Mouse (Mus musculus) G1E-ER4 (cell line): ENCODE measurements around the gene Celf2. TPM values are rescaled to one million over a fixed set of nuclear protein-coding genes. Genes with fewer than 3 reads are reported as not detected.

Experiments used
- GATA1 ChIP-seq: IDR thresholded peaks from one replicate; pipeline ENCODE4 v1.8.0; 2012; ENCODE audit warnings: low read length, inconsistent platforms
- polyA plus RNA-seq: library from polyadenylated mRNA; stranded (reverse); fragments of >175 nt; gene quantifications from 2 replicates; pipeline ENCODE4 v1.2.3, GENCODE M21; 2012

Gene Celf2
- polyA plus RNA-seq, 1 experiment: 0.32 TPM

DNA sequence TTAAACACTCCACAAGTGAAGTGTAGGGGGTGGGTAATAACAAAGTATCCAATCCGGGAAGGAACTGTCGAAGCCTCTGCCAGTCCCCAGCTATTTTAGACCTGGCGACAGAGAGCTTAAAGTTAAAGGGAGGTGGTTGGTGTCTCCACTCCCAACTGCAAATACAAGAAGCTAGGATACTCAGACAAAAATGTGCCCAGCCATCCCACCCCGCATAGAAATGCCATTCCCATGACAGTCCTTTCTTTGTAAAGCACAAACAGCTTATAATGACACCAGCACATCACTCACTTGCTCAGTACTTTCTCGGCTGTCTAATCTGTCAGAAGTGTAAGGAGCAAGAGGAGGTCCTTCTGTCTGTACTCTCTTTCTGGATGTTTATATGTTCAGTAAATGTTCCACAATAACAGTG, 518.3 kb downstream of the Celf2 start:
- no peak for TF ChIP-seq GATA1

DNA sequence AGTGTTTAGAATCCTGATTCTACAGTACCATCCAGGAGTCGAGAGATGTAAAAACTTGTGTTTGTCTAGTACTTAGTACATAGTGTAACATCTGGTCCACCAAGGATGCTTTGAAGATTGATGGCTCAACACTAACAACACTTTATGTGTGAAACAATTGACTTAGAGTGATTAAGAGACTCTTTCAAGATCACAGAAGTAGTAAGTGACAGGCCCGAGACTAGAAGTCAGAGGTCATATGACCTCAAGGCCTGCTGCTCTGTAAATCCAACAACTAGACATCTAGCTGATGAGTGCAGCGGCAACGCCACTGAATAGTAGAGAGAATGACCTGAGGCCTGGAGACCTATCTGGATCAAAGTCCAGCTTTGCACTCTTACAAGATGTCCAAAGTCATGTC, 523.7 kb downstream of the Celf2 start:
- no peak for TF ChIP-seq GATA1

DNA sequence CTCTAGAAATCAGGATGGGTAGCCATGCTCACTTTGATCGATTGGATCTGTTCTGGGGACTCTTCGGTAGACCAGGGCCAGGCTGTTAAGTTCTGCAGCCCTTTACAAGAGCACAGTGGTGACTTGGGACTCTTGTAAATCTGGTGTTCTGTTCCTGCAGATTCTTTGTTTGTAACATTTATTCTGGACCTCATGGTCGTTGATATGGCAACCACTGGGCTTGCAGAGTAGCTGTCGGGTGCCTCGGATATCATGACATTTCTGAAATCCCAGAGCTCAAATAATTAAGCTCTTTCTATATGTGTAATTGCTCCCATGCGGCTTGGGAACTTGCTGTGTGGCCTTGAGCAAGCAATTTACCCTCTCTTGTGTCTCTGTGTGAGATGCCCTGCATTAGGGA, 525.5 kb downstream of the Celf2 start:
- no peak for TF ChIP-seq GATA1

DNA sequence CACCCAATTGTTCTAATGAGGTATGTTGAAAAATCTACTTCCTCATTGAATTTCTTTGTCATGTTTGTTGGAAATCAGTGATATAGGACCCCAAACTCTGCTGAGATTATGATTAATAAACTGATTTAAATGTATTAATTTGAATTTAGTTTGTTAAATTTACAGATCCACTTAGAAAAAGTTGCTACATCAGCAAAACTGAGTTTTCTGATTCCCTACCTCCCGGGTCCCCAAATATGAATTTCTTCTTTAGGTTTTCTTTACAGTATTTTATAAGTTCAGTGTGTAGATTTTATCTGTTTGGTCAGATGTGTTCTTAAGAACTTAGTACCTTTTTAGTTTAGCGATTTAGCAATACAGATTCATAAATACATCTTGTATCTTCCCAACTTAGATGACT, 533.1 kb downstream of the Celf2 start:
- TF ChIP-seq GATA1: no peak

DNA sequence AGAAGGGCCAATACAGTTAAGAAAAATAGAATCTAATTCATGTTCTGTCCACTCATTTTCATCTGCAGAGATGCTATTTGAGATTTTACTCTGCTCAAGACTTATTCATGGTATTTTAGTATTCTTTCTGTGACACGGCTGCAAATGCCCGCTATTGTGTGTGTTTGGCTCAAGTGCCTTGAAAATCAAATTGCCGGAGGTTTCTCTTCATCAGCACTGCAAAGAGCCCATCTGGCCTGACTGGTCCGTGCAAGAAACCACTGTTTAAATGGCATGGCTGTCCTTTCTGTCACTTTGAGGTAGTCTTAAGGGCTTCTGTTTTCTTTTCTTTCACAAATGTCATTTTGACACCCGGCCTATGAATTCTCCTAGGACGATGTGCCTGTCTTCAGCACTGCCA, 540.1 kb downstream of the Celf2 start:
- no peak for TF ChIP-seq GATA1

DNA sequence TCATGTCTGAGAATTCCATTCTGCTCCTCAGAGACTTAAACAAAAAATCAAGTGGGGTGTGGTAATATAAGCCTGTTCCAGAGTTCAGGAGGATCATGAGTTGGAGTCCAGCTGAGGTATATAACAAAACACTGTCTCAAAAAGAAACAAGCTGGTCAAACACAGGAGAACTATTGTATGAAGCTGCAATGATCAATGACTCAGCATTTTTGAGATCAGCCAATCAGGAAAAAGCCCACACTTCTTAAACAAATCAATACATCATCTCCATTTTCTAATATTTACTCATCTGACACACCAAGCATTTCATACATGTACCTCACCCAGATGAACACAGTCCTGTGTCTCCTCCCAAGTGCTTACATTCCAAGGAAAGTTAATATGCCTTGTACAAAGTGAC, 544.1 kb downstream of the Celf2 start:
- TF ChIP-seq GATA1: no peak

DNA sequence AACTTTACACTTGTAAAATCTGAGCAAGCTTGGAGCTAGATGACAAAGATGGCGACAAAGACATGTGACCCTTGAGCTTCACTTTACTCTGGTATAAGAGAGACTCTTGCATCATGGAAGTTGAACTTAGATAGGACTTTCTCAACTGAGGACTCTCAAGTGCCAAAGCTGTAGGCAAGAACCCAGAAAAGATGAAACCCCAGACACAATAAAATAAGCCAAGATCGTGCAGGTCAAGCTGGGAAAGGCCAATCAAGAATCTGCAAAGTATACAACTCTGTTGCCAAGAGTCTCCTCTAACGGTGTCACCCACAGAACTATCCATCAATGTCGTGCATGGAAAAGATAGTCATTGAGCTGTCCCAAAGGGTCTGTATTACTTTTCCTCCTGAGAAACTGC, 558.7 kb downstream of the Celf2 start:
- no peak for TF ChIP-seq GATA1

DNA sequence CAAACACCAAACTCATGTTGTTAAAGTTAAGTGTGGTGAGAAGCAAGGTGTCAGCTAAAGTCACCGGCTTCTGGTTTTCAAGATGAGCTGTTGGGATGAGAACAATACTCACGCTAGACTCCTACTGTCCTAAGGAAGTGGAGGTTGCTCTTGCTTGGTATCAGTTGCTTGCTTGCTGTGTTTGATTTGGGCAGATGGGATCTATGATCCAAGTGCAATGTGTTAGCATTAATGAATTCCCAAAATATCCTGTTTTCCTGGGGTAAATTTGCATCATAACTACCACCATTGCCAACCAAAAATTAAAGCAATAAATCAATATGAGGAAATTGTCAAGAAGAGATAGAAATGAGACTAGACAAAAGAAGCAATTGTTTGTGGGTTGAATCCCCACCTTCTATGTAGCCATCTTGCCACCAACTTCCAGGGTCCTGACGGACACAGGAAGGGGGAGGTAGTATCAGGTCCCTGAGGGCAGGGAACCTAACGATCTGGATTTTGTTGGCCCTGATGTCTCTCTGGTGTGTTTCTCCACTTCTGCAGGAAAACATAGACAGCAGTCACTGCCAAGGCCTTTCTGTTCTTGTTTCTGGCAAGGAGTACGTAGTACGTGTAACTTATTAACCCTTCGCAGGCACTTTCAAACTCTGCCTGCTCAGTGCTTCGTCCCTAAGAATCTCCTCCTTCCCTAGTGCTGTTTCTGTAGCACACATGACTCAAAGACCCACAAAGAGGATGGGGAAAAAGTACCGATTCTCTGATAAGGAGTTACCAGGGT, 563.5 kb downstream of the Celf2 start:
- TF ChIP-seq GATA1: no peak

DNA sequence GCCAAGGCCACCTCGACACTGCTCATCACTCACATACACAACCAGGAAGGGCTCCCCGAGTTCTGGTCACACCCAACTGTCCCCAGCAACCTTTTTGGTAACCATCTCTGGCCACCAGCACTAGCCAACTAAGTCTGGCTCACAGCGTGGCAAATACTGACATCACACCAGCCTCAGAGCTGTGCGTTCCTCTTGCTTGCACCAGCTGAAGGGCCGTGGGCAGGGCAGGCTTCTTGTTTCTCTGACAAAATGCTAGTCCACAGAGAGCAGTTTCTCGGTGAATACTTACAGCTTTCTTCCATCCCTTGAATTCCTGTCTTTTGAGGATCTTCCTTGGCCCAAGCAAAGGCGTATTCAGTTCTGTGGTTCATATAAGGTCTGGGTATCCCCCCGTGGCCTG, 565.7 kb downstream of the Celf2 start:
- no peak for TF ChIP-seq GATA1

DNA sequence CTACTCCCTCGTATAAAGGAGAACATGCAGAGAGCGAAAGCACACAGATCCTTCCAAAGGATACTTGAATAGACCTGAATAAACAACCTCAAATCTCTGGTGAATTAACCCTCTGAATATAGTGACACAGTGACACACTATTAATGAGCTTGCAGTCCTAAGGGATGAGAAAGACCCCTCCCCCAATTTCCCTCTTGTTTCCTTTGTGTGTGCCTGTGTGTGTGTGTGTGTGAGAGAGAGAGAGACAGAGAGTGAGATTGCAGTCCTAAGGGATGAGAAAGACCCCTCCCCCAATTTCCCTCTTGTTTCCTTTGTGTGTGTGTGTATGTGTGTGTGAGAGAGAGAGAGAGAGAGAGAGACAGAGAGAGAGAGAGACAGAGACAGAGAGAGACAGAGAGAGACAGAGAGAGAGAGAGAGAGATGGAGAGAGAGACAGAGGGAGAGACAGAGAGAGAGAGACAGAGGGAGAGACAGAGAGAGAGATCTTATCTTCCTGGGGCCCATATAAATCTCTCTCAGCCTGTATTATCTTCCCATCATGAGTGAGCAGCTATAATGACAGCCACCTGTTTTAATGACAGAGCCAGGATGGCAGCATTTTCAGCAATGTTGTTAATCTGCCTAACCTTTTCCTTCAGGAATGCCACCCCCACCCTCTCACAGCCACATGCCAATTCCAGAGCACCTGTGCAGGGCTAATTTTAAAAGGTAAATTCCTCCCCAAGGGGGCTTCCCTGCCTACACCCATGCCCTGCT, 566.5 kb downstream of the Celf2 start:
- no peak for TF ChIP-seq GATA1

DNA sequence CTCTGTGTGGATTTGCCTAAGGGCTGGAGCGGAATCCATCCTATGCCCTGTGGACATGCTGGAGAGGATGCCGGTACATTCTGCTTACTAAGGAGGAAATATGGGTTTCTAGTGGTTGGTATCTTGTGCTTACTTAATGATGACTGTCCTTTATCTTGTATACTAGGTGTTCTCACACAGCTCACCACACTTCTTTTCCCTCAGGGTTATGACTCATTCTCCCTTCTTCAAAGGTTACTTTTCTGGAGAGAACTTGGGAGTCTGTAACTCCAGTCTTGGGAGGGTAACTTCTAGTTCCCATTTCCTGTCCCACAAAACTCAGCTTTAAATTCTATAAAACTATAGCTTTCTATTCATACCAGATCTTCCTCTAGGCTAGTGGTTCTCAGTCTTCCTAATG, 570.2 kb downstream of the Celf2 start:
- TF ChIP-seq GATA1: no peak

DNA sequence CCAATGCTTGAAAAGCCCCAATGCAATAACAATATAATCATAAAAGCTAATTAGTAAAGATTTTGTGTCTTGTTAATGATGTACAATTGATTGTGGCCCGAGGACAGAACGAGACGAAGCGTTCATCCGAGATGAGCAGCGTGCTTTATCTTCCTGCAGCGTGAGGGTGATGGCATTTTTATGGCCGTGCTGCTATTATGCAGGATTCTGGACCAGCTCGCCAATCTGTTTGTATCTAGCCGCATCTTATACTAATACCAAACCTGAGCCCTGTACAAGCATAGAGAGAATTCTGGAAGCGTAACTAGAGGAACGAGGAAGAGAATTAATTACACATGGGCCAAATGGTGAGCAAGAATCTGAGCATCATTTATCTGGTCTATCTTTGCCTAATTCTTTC, 576.2 kb downstream of the Celf2 start:
- no peak for TF ChIP-seq GATA1

DNA sequence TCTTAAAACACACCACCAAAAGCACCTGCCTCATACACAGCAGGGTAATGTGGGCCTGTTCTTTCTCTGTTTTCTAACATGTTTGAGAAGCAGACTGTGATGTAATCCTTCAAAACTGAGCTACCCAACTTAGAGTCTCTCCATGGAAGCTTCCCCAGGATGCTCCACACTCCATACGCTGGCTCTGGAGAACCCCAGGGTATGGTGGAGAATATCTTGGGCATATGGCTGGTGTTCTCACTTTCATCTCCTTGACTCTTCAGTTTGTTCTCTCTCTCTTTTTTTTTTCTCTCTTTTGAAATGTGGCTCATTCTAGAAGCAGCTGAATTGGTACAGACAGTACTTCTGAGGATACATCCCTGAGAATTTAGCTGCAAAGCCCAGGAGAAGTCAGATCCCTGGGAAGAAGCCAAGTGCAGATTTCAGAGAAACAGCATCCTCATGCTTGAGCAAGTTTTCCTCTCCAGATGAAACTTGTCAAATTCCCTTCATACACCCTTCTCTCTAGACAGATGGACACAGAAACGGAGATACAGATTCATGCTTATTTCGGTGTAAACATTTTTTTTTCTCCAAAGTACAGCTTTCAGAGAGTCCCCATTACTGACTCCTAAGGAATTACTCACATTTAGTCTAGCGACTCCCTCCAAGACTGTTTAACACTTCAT, 581.5 kb downstream of the Celf2 start:
- no peak for TF ChIP-seq GATA1

DNA sequence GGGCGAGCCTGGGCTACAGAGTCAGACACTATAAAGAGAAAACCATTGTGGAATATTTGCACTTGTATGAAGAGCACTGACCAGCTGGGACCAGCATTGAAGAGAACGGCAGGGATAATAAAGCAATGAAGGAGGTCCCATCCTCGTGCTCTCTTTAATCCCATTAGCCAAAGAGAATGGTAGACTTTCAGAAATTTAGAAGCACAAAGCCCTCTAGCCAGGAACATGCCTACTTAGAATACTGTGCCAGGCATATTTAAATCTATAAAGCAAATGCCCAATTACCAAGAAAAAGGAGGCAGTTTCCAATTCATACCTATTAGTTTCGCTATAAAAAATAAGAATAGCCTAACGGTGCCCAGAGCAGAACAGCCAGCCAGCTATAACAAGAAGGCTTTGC, 583.9 kb downstream of the Celf2 start:
- TF ChIP-seq GATA1: no peak

DNA sequence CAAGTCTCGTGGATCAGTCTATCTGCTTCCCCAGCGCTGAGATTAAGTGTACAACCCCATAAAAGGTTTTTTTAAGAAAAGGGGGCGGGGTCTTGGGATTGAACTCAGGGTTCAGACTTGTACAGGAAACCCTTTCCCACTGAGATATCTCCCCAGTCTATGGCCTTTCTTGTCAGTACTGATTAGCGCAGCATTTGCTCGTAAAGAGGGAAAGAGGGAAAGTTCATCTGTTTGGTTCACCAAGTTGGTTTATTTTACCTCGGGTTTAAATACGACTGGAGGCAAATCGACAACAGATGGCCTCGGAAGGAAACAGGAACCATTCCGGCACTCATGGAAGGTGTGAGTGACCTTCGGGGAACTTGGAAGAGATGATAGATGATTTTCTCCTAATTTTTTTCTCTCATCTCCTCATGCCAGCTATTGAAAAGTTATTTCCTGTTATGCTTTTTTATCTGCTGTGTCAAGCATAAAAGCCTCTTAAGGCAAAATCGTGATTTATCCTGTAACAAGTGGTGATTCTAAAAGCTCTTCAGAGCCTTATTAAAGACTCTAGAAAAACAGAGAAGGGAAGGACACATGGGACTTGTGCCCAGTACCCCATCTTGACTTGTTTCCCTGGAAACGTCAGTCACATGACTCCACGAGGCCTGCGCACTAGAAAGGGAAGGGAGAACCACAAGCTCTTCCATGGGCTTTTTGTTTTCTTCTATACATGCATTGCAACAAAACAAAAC, 585.5 kb downstream of the Celf2 start:
- TF ChIP-seq GATA1: no peak

DNA sequence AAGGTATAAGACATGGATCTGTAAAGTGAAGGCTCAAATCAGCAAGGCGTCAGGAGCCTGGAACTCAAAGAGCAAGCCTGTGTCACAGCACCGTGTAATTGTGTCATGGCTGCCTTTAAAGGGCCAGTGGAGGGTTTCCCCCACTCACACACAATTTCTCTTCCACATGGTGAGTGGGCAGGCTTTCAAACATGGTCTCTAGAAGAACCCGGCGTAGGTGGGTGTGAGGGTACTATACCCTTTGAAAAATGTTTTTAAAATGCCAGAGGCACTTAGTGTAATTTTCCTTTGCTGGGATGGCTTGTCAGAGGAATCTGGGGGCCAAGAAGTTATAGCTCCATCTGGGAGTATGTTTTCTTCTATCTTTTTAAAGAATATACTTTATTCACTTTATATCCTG, 594.0 kb downstream of the Celf2 start:
- no peak for TF ChIP-seq GATA1
